Mouse (Mus musculus) lung, embryonic 14.5 days (tissue): ENCODE measurements around the gene Nupr1l. TPM values are rescaled to one million over a fixed set of nuclear protein-coding genes. Genes with fewer than 3 reads are reported as not detected.
"Not testable (repeated sequence)": the region's sequence is repeated elsewhere in the genome, so short reads cannot be mapped to it uniquely, and the experiment has no call there.

Source experiments
- ATAC-seq: fragments of 200-750 bp; cut with Nextera tagmentation; 2 replicates; pipeline ENCODE4 v1.8.0; 2017; ENCODE audit warnings: mild to moderate bottlenecking, moderate TSS enrichment, moderate library complexity; ENCODE audit not compliant: insufficient read depth
- DNase-seq: peaks from one replicate; pipeline ENCODE4 v3.0.0-alpha.2; 2015
- H3K27ac ChIP-seq: fragments of 300-500 bp; sonication (generic); 2 replicates; pipeline ENCODE4 v1.5.1; 2014; ENCODE audit warnings: low read depth, mild to moderate bottlenecking, moderate library complexity
- H3K27me3 ChIP-seq: fragments of 300-500 bp; sonication (generic); 2 replicates; pipeline ENCODE4 v1.6.1; 2014; ENCODE audit warnings: low read length, control low read depth; ENCODE audit not compliant: insufficient read depth
- H3K36me3 ChIP-seq: fragments of 300-500 bp; sonication (generic); 2 replicates; pipeline ENCODE4 v1.6.1; 2014; ENCODE audit warnings: control low read depth; ENCODE audit not compliant: insufficient read depth
- H3K4me1 ChIP-seq: fragments of 300-500 bp; sonication (generic); 2 replicates; pipeline ENCODE4 v1.6.1; 2014; ENCODE audit warnings: antibody characterized with exemption, control low read depth; ENCODE audit not compliant: insufficient read depth
- H3K4me2 ChIP-seq: fragments of 300-500 bp; sonication (generic); 2 replicates; pipeline ENCODE4 v1.6.1; 2014; ENCODE audit warnings: mild to moderate bottlenecking
- H3K4me3 ChIP-seq: fragments of 300-500 bp; sonication (generic); 2 replicates; pipeline ENCODE4 v1.5.1; 2014; ENCODE audit warnings: low read depth, low read length
- H3K9ac ChIP-seq: fragments of 300-500 bp; sonication (generic); 2 replicates; pipeline ENCODE4 v1.6.1; 2014
- H3K9me3 ChIP-seq: fragments of 300-500 bp; sonication (generic); 2 replicates; pipeline ENCODE4 v1.6.1; 2016; ENCODE audit warnings: low read depth, low read length, control low read depth
- CTCF ChIP-seq: IDR thresholded peaks from 2 replicates; pipeline ENCODE4 v1.5.1; 2016; ENCODE audit warnings: antibody characterized with exemption, low read depth
- WGBS: fragments of 180-500 bp; shearing (Covaris S2); extraction: QIAGEN DNeasy Blood & Tissue Kit; methylation state at CpG from one replicate; pipeline ENCODE4 v1.1.7; 2014; 5-methylcytosine and 5-hydroxymethylcytosine counted together
- polyA plus RNA-seq: library from polyadenylated mRNA; unstranded; fragments of >200 nt; fragmentation: Nextera tagmentation; extraction: Ambion mirVana; gene quantifications from 2 replicates; pipeline ENCODE4 v1.2.1, GENCODE M21; 2014

The Nupr1l gene
- polyA plus RNA-seq, 1 experiment from 2014 or later, result 2.6 TPM

DNA sequence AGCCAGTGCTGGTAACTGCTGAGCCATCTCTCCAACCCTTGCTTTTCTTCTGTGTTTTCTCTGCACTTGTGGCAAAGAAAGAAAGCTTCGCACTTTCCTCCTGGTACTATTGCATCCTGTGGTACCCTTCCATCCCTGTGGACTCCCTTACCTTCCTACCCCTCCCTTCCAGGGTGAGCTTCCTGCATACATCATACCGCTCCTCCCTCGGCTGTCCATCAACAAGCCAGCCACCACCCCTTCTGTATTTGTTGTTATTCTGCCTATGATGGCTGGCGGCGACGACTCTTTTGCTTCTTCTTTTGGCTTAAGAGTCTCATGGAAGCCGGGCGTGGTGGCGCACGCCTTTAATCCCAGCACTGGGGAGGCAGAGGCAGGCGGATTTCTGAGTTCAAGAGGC, 33.2 kb upstream of the Nupr1l start:
- Histone ChIP-seq H3K9me3 (no peaks in the 10 kb centered on the region), H3K36me3 (no peaks in the 10 kb centered on the region), H3K9ac (no peak overlapping the region), H3K4me2 (no peak overlapping the region), H3K4me1 (no peaks in the 10 kb centered on the region), H3K27ac (no peak overlapping the region), H3K4me3 (no peak overlapping the region), H3K27me3 (no peaks in the 10 kb centered on the region)
- TF ChIP-seq CTCF, result no peak
- no peak for DNase-seq
- WGBS, result 79% methylated on average over 11 of the region's 11 CpGs
- no peak for ATAC-seq

- no peak for ATAC-seq
- TF ChIP-seq CTCF, result no peak
- Histone ChIP-seq H3K9ac (no peak overlapping the region), H3K4me3 (no peak overlapping the region), H3K36me3 (peaks cover 24% of the 10 kb centered on the region), H3K27me3 (no peaks in the 10 kb centered on the region), H3K27ac (no peak overlapping the region), H3K9me3 (no peaks in the 10 kb centered on the region), H3K4me2 (no peak overlapping the region), H3K4me1 (no peaks in the 10 kb centered on the region)
- no peak for DNase-seq
- 66% methylated on average over 9 of the region's 9 CpGs for WGBS
Observed at GRCm38 (mm10) chr5:129877731-129878455, 30.4 kb upstream of the Nupr1l start.

- ATAC-seq (peak; percentile 66), DNase-seq (peak; percentile 78)
- WGBS, result 35% methylated on average over 2 of the region's 2 CpGs
- H3K4me2 ChIP-seq, result no peak overlapping the region
- peak; percentile 66 for TF ChIP-seq CTCF
- H3K27ac ChIP-seq, result no peak overlapping the region
- H3K27me3 ChIP-seq, result no peaks in the 10 kb centered on the region
- no peaks in the 10 kb centered on the region for H3K9me3 ChIP-seq
- H3K9ac ChIP-seq, result no peak overlapping the region
- H3K4me3 ChIP-seq, result no peak overlapping the region
- H3K36me3 ChIP-seq, result peaks cover 31% of the 10 kb centered on the region
- H3K4me1 ChIP-seq, result no peaks in the 10 kb centered on the region
Observed at GRCm38 (mm10) chr5:129878946-129879345, 29.4 kb upstream of the Nupr1l start.

- H3K4me2 ChIP-seq, result no peak overlapping the region
- H3K36me3 ChIP-seq, result peaks cover 40% of the 10 kb centered on the region
- H3K4me3 ChIP-seq, result no peak overlapping the region
- no peak overlapping the region for H3K9ac ChIP-seq
- DNase-seq, result no peak
- H3K27ac ChIP-seq, result no peak overlapping the region
- ATAC-seq, result no peak
- 65% methylated on average over 3 of the region's 3 CpGs for whole genome bisulfite sequencing
- H3K27me3 ChIP-seq, result no peaks in the 10 kb centered on the region
- H3K4me1 ChIP-seq, result no peaks in the 10 kb centered on the region
- no peaks in the 10 kb centered on the region for H3K9me3 ChIP-seq
- TF ChIP-seq CTCF, result no peak
Observed at GRCm38 (mm10) chr5:129879888-129880287, 28.5 kb upstream of the Nupr1l start.

DNA sequence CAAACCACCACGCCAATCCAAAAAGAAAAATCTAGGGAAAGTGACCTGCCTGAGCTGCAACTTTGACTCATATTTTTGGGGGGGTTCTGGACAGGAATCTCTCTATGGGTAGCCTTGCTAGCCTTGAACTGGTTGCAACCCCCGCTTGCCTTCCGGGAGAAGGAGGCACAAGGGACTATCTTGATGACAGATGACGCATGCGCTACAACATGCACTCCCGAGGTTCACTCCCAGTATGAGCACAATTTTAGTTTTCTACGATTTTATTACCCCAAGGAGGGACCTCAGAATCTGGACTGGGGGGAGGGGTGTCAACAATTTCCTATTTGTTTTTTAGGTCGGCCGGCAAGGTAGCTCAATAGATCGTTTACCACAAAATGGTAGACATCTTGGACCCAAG, 22.1 kb upstream of the Nupr1l start:
- Histone ChIP-seq H3K9ac (peak overlapping the region; percentile 91), H3K4me2 (peak overlapping the region; percentile 93), H3K27ac (peak overlapping the region; percentile 93; the same call in 1 of the 2 replicates), H3K4me1 (no peaks in the 10 kb centered on the region), H3K9me3 (no peaks in the 10 kb centered on the region), H3K27me3 (no peaks in the 10 kb centered on the region), H3K4me3 (peak overlapping the region; percentile 92), H3K36me3 (peaks cover 34% of the 10 kb centered on the region)
- no peak for TF ChIP-seq CTCF
- 22% methylated on average over 10 of the region's 10 CpGs for WGBS
- peak; percentile 11 for DNase-seq
- ATAC-seq, result no peak

DNA sequence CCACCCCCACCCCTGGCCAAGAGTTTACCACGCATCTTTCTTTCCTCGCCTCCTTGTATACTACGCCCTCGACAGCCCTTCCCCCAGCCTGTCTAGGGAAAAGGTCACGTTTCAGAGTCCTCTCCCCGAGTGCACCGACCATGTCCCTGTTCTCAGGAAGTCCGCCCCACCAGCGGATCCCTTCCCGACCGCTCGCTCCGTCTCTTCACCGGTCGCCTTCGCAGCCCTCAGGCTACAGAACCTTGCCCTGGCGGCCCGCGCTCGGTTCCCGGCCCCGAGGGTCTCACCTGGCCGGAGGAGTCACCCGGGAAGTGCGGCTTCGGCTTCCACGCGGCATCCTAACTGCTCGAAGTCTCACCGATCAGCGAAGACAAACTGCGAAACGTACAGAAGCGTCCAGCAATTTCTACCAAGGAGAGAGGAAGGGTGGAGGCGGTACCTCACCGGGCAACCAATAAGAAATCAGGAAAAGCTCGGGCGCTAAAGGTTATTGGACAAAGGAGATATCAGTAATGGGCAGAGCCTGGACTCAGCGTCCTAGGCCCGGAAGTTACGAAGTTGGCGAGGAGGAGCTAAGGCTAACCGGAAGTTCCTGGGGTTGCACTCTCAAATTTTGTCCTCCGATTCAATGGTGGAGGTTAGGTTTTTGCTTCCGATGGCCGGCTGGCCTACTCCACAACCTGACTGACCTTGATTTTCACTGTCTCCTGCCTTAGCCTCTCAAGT, 21.3 kb upstream of the Nupr1l start, which contains the start of gene Chchd2:
Gene Chchd2 (minus strand): TSS at position 560 of the 726 bp plus-strand sequence.
- Histone ChIP-seq H3K9me3 (no peaks in the 10 kb centered on the region), H3K4me3 (peak within 1 kb of the TSS; percentile 92), H3K36me3 (peaks cover 26% of the 10 kb centered on the region), H3K27ac (peak within 1 kb of the TSS; percentile 93), H3K4me1 (no peaks in the 10 kb centered on the region), H3K9ac (peak within 1 kb of the TSS; percentile 91), H3K4me2 (peak within 1 kb of the TSS; percentile 93), H3K27me3 (no peaks in the 10 kb centered on the region)
- no peak for TF ChIP-seq CTCF
- DNase-seq (peak; percentile 99), ATAC-seq (peak; percentile 100)
- under 1% methylated on average over 46 of the region's 46 CpGs for WGBS

DNA sequence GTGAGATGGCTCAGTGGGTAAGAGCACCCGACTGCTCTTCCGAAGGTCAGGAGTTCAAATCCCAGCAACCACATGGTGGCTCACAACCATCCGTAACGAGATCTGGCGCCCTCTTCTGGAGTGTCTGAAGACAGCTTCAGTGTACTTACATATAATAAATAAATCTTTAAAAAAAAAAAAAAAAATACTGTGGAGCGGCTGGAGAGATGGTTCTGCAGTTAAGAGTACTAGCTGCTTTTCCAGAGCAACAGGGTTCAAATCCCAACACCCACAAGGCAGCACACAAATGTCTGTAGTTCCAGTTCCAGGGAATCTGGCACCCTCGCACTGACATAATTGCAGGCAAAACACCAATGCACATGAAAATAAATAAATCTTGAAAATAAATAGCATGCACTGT, 17.9 kb upstream of the Nupr1l start:
- not testable (repeated sequence) for H3K9ac ChIP-seq, H3K4me3 ChIP-seq, H3K4me1 ChIP-seq, DNase-seq, H3K27ac ChIP-seq, H3K27me3 ChIP-seq, H3K4me2 ChIP-seq, H3K9me3 ChIP-seq, ATAC-seq, H3K36me3 ChIP-seq
- 76% methylated on average over 4 of the region's 7 CpGs for WGBS
